Mouse (Mus musculus): ENCODE measurements around the gene Mpdz. TPM values are rescaled to one million over a fixed set of nuclear protein-coding genes. Genes with fewer than 3 reads are reported as not detected.

Gene Mpdz
- polyA plus RNA-seq, 1 experiment from 2014 or later = 10.7 TPM

GRCm38 (mm10) chr4:81387644-81388043 lies 55.0 kb downstream of the Mpdz start:
- no peak overlapping the region for H3K27ac ChIP-seq (replicated peaks)
- H3K36me3 ChIP-seq = peaks cover 8% of the 10 kb centered on the region
- ATAC-seq (ENCODE audit: low FRiP score) = no peak
- no peak overlapping the region for H3K4me2 ChIP-seq
- H3K9me3 ChIP-seq (replicated peaks) = no peaks in the 10 kb centered on the region
- H3K4me3 ChIP-seq (replicated peaks) = no peak overlapping the region
- peaks cover 2% of the 10 kb centered on the region; the same call in 1 of the 2 replicates for H3K4me1 ChIP-seq
- H3K9ac ChIP-seq (replicated peaks) = no peak overlapping the region
- 93% methylated on average over 2 of the region's 2 CpGs for WGBS
- no peaks in the 10 kb centered on the region for H3K27me3 ChIP-seq (replicated peaks)

- Histone ChIP-seq H3K27ac (replicated peaks) (no peak overlapping the region), H3K9me3 (replicated peaks) (no peaks in the 10 kb centered on the region), H3K4me3 (replicated peaks) (no peak overlapping the region), H3K9ac (replicated peaks) (no peak overlapping the region), H3K4me1 (no peaks in the 10 kb centered on the region), H3K4me2 (no peak overlapping the region), H3K27me3 (replicated peaks) (no peaks in the 10 kb centered on the region), H3K36me3 (no peaks in the 10 kb centered on the region)
- ATAC-seq (ENCODE audit: low FRiP score) = no peak
- WGBS = 97% methylated on average over 4 of the region's 4 CpGs
Measured at GRCm38 (mm10) chr4:81372355-81372754, 70.3 kb downstream of the Mpdz start.

DNA sequence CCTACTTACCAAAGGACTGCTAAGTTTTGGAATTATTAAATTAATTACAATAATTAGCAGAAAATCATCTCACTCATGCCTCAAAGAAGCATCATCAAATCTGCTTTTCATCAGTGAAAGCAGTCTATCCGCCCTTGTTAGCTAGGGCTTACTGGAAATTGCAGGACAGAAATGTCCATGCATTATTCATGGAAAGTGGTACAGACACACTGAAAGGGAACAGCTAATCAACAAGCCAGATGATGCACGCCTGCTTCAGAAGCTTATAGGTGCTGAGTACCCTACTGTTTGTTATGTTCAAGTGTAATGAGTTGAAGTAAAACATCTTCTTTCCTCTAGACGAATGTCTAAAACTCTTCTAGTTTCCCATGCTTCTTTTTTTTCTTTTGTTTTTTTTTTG lies 91.2 kb downstream of the Mpdz start:
- Histone ChIP-seq H3K4me3 (replicated peaks) (no peak overlapping the region), H3K4me1 (no peaks in the 10 kb centered on the region), H3K27ac (replicated peaks) (no peak overlapping the region), H3K36me3 (peaks cover 6% of the 10 kb centered on the region; the same call in 1 of the 2 replicates), H3K9me3 (replicated peaks) (no peaks in the 10 kb centered on the region), H3K9ac (replicated peaks) (no peak overlapping the region), H3K27me3 (replicated peaks) (no peaks in the 10 kb centered on the region), H3K4me2 (no peak overlapping the region)
- no peak for ATAC-seq (ENCODE audit: low FRiP score)
- whole genome bisulfite sequencing = 49% methylated on average over 3 of the region's 3 CpGs

- 0 out of 2 replicates have a peak, but pooled peaks cover 2% of the 10 kb centered on the region for H3K36me3 ChIP-seq
- H3K9ac ChIP-seq (replicated peaks) = no peak overlapping the region
- H3K9me3 ChIP-seq (replicated peaks) = no peaks in the 10 kb centered on the region
- H3K4me2 ChIP-seq = no peak overlapping the region
- no peaks in the 10 kb centered on the region for H3K27me3 ChIP-seq (replicated peaks)
- no peak overlapping the region for H3K4me3 ChIP-seq (replicated peaks)
- H3K27ac ChIP-seq (replicated peaks) = no peak overlapping the region
- no peak for ATAC-seq (ENCODE audit: low FRiP score)
- H3K4me1 ChIP-seq = no peaks in the 10 kb centered on the region
- 89% methylated on average over 7 of the region's 7 CpGs for WGBS
Measured at GRCm38 (mm10) chr4:81348646-81349045, 94.0 kb downstream of the Mpdz start.

- no peak overlapping the region for H3K9ac ChIP-seq (replicated peaks)
- H3K9me3 ChIP-seq (replicated peaks) = no peaks in the 10 kb centered on the region
- ATAC-seq (ENCODE audit: low FRiP score) = no peak
- no peak overlapping the region for H3K4me3 ChIP-seq (replicated peaks)
- no peak overlapping the region for H3K4me2 ChIP-seq
- WGBS = 90% methylated on average over 3 of the region's 3 CpGs
- no peaks in the 10 kb centered on the region for H3K4me1 ChIP-seq
- H3K36me3 ChIP-seq = 0 out of 2 replicates have a peak, but pooled peaks cover 2% of the 10 kb centered on the region
- H3K27ac ChIP-seq (replicated peaks) = no peak overlapping the region
- H3K27me3 ChIP-seq (replicated peaks) = no peaks in the 10 kb centered on the region
Measured at GRCm38 (mm10) chr4:81345141-81345540, 97.5 kb downstream of the Mpdz start.

DNA sequence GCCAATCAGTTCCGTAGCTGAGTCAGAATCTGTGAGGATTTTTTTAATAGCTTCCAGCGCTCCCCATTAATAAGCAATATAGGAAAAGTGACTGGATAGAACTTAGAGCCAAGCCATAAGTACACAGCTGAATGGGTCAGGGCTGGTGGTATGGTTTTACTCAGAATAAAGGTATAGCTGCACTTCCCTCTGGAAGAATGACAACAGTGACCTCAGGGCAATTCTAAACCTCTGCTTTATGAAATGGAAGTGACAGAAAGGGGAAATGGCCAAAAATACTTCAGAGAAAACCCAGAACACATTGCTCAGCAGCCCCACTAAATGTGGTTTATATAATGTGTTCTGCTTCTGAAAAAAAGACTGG lies 109.0 kb downstream of the Mpdz start:
- H3K9me3 ChIP-seq (replicated peaks) = no peaks in the 10 kb centered on the region
- H3K27me3 ChIP-seq (replicated peaks) = no peaks in the 10 kb centered on the region
- H3K9ac ChIP-seq (replicated peaks) = no peak overlapping the region
- no peak overlapping the region for H3K4me2 ChIP-seq
- no peak overlapping the region for H3K4me3 ChIP-seq (replicated peaks)
- 0 out of 2 replicates have a peak overlapping the region, but pooled peaks have one; percentile 18 for H3K27ac ChIP-seq (replicated peaks)
- H3K36me3 ChIP-seq = no peaks in the 10 kb centered on the region
- no peak for ATAC-seq (ENCODE audit: low FRiP score)
- H3K4me1 ChIP-seq = peaks cover 13% of the 10 kb centered on the region
- WGBS = 71% methylated on average over 2 of the region's 2 CpGs

DNA sequence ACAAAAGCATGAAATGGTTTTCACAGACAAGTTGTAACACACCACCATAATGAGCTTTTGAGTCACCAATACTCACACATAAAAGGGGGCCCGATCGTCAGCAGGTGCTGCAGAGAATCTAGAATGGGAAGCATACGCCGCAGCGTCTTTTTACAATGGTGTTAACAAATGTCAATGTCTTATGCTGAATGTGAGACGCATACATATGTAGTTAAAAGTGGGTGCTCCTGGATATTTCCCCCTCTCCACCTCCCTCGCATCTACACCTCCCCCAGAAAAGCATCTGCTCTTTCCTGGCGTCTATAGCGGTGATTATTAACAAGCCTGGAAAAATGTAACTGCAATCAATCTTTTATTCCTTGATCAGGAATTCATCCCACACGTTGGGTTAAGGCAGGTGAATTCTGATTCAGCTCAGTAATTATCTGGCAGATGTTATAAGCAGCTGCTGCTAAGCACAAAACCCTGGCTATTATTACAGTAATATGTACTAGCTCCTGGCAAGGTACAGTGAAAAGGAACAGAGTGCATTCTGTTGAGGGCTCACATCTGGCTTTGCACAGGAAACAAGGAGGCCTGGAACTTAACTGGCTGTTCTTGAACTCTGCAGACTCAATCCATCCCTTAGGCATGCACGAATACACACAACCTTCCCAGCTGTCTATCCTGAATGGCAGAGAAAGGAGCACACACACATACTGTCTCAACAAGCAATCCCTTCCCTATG lies 109.6 kb downstream of the Mpdz start:
- Histone ChIP-seq H3K27me3 (replicated peaks) (no peaks in the 10 kb centered on the region), H3K4me1 (peaks cover 13% of the 10 kb centered on the region), H3K9me3 (replicated peaks) (no peaks in the 10 kb centered on the region), H3K9ac (replicated peaks) (no peak overlapping the region), H3K4me2 (no peak overlapping the region), H3K27ac (replicated peaks) (peak overlapping the region; percentile 18; the same call in 1 of the 2 replicates), H3K36me3 (no peaks in the 10 kb centered on the region), H3K4me3 (replicated peaks) (no peak overlapping the region)
- ATAC-seq (ENCODE audit: low FRiP score) = peak; percentile 80
- 42% methylated on average over 11 of the region's 11 CpGs for WGBS

DNA sequence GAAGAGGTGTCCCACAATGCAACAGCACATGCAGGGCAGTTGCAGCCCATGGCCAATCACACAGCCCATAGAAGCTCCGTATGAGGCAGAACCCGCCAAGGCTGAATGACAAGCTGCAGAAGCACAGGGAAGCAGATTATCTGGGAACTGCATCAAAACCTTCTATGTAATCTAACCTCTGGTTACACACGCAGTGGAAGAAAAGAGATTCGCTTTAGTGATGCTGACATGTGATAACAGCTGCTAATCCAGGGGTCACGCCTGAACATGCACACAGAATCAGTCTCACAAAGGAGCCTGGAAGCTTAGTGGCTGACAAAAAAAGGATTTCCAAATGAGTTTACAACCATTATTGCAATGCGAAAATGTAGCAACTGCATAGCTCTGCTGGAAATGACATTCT lies 110.2 kb downstream of the Mpdz start:
- no peak overlapping the region for H3K4me2 ChIP-seq

GRCm38 (mm10) chr4:81327694-81328093 lies 114.9 kb downstream of the Mpdz start:
- Histone ChIP-seq H3K36me3 (no peaks in the 10 kb centered on the region), H3K9ac (replicated peaks) (no peak overlapping the region), H3K4me3 (replicated peaks) (no peak overlapping the region), H3K9me3 (replicated peaks) (no peaks in the 10 kb centered on the region), H3K4me1 (peaks cover 2% of the 10 kb centered on the region; the same call in 1 of the 2 replicates), H3K27ac (replicated peaks) (no peak overlapping the region), H3K27me3 (replicated peaks) (no peaks in the 10 kb centered on the region), H3K4me2 (no peak overlapping the region)
- WGBS = 95% methylated on average over 2 of the region's 2 CpGs
- ATAC-seq (ENCODE audit: low FRiP score) = no peak

More for the DNA sequence above, 110.2 kb downstream of the Mpdz start:
- Histone ChIP-seq H3K27ac (replicated peaks) (peak overlapping the region; percentile 14; the same call in 1 of the 2 replicates), H3K27me3 (replicated peaks) (no peaks in the 10 kb centered on the region), H3K9me3 (replicated peaks) (no peaks in the 10 kb centered on the region), H3K9ac (replicated peaks) (no peak overlapping the region), H3K4me3 (replicated peaks) (no peak overlapping the region), H3K4me1 (peaks cover 13% of the 10 kb centered on the region), H3K36me3 (no peaks in the 10 kb centered on the region)
- WGBS = 61% methylated on average over 6 of the region's 6 CpGs
- ATAC-seq (ENCODE audit: low FRiP score) = peak; percentile 47; the same call in 1 of the 2 replicates

DNA sequence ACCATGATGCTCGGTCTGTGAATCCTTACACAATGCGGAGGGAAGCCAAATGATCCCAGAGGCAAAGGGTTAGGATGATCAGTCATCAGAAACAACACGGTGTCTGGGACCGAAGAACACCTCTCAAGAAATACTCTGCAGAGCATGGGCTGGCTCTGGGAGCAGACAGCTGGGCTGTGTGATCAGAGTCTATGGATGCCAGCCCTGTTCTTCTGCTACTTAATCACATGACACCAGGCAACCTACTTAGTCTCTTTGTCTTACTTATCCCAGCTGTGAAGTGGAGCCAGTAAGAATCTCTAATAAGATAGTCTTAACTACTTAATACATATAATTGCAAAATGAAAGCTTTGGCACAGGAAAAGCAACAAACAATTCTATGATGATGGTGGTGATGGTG lies 118.8 kb downstream of the Mpdz start:
- no peaks in the 10 kb centered on the region for H3K4me1 ChIP-seq
- no peaks in the 10 kb centered on the region for H3K36me3 ChIP-seq
- H3K4me2 ChIP-seq = no peak overlapping the region
- ATAC-seq (ENCODE audit: low FRiP score) = no peak
- no peak overlapping the region for H3K27ac ChIP-seq (replicated peaks)
- no peak overlapping the region for H3K4me3 ChIP-seq (replicated peaks)
- H3K9ac ChIP-seq (replicated peaks) = no peak overlapping the region
- no peaks in the 10 kb centered on the region for H3K9me3 ChIP-seq (replicated peaks)
- H3K27me3 ChIP-seq (replicated peaks) = no peaks in the 10 kb centered on the region
- 94% methylated on average over 4 of the region's 4 CpGs for WGBS

- WGBS = 72% methylated on average over 3 of the region's 3 CpGs
- H3K9ac ChIP-seq (replicated peaks) = no peak overlapping the region
- no peak for ATAC-seq (ENCODE audit: low FRiP score)
- H3K4me3 ChIP-seq (replicated peaks) = no peak overlapping the region
- H3K9me3 ChIP-seq (replicated peaks) = no peaks in the 10 kb centered on the region
- no peak overlapping the region for H3K4me2 ChIP-seq
- no peak overlapping the region for H3K27ac ChIP-seq (replicated peaks)
- H3K4me1 ChIP-seq = no peaks in the 10 kb centered on the region
- no peaks in the 10 kb centered on the region for H3K27me3 ChIP-seq (replicated peaks)
- H3K36me3 ChIP-seq = no peaks in the 10 kb centered on the region
Measured at GRCm38 (mm10) chr4:81322232-81322631, 120.4 kb downstream of the Mpdz start.

DNA sequence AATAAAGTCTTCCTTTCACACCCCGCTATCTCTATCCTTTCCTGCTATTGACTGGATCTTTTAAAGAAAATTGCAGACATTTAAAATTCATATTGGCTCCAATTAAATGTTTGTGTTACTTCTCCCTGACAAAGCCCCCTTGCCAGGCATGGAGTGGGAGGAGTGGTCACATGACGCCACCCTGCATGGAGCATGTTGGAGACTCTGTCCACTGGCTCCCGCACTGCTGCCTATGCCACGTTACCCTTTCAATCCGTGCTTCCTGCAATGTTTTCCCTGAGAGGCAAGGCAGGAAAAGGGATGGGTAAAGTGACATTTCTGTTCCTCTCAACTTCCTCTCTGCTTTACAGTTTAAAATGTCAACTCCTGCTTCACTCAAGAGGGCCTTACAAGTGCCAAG lies 128.0 kb downstream of the Mpdz start:
- no peak overlapping the region for H3K9ac ChIP-seq (replicated peaks)
- no peaks in the 10 kb centered on the region for H3K36me3 ChIP-seq
- H3K27ac ChIP-seq (replicated peaks) = no peak overlapping the region
- H3K4me3 ChIP-seq (replicated peaks) = no peak overlapping the region
- H3K4me1 ChIP-seq = no peaks in the 10 kb centered on the region
- WGBS = 80% methylated on average over 5 of the region's 5 CpGs
- H3K9me3 ChIP-seq (replicated peaks) = no peaks in the 10 kb centered on the region
- no peak for ATAC-seq (ENCODE audit: low FRiP score)
- H3K27me3 ChIP-seq (replicated peaks) = no peaks in the 10 kb centered on the region
- H3K4me2 ChIP-seq = no peak overlapping the region
